Mouse (Mus musculus): Measurements from ENCODE around the gene Gm20479. TPM values are rescaled to one million over a fixed set of nuclear protein-coding genes. Genes with fewer than 3 reads are reported as not detected.

Gm20479 gene
- under 1 TPM in 1 of 2 experiments, not detected in 1; 0.99 TPM for total RNA-seq (2021)

DNA sequence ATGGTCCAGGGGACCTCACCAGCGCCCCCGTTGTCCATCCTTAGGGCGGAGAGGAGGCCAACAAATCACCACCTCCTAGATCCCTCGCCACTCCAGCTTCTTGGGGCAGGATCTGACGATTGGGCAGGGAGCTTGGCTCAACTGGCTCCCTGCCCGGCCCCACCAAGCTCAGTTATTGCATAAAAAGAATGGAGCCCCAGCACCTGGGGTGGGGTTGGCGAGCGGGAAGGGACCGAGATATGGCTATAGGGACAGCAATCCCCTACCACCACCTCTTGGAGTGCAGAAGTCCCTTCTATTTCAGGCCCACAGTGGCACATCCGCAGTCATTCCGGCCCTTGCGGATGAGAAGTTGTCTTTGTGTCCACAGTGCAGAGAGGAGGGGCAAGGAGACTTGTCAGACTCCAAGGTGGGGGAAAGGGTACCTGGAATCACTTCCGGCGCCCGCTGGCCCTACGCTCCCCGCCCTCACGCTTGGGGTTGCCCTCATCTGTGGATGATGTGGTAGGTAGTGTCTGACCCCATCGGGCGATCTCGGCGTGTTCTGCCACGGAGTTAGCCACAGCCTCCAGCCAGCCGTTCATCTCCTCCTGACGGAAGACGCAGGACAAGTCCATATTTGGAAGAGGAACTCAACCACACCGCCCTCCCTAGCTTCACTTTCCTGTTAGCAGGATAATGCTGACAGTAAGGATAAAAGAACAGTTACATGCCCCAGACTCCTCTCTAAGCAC lies at the start of gene Gm20479:
TSS of gene Gm20479 (minus strand) at position 559 of the 734 bp plus-strand sequence.
- intact Hi-C loops (cut with DNase I), result no loop called here
- peak; percentile 40 to 41 for DNase-seq

DNA sequence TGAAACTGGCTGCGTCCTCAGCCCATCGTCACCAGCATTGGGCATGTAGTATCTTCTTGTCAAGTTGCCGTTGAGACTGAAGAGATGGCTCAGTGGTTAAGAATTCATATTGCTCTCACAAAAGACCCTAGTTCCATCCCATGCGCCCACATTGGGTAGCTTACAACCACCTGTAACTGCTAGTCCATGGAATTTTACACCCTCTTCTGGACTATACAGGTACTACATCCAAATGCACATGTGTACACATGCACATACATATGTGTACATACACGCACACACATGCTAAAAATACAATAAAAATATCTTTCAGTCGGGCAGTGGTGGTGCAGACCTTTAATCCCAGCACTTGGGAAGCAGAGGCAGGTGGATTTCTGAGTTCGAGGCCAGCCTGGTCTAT lies 49.3 kb upstream of the Gm20479 start:
- DNase-seq, result no peak
- intact Hi-C loops (cut with DNase I), result no loop called here

DNA sequence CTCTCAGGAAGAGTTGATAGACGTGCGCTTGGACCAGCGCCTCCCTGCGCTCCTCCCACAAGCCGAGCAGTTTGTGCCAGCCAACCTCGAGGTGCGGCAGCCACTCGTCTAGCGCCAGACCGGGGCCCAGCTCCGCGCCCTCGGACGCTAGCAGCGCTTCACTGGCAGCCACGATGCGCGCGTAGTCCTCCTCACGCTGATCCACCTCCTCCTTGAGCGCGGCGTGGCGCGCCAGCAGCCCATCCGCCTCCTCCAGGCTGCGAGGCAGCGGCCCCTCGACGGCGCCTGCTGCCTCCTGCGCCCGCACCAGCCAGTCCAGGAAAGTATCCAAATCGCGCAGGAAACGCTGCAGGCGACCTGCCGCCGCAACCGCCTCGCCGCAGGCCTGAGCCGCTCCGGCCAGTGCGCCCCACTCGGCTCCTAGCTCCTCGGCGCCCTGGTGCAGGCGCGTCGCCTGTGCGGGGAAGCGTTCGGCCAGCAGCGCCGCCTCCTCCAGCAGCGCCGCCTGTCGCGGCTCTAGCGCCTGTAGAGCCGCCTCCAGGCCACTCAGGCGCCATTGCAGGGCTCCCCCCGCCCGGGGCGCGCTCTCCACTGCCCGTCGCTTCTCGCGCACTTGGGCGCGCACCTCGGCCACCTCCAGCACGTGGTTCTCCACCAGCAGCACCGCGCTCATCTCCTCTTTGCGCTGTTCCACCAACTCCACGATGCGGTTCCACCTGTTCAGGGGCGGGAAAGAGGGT lies 47.2 kb upstream of the Gm20479 start:
- intact Hi-C loops (cut with DNase I), result no loop called here
- peak in 1 of 2 experiments; percentile 2 for DNase-seq

DNA sequence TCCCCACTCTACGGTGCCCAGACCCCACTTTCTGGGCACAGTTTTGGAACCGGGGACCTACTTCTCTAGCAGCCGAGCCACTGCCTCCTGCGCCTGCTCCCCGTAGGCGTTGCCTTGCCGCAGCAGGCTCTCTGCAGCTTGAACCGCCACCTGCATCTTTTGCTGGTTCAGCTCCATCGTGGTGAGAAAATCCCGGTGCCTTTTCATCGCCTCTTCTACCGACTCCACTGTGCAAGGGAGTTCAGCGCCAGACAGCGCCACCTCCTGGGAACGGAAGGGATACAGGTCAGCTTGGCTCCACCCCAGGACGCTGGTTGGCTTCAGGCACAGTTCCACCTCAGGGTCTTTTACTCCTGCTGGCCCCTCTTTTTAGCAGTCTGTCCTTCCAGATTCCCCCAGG lies 45.5 kb upstream of the Gm20479 start:
- intact Hi-C loops (cut with DNase I), result no loop called here
- DNase-seq, result peak; percentile 54 to 74

DNA sequence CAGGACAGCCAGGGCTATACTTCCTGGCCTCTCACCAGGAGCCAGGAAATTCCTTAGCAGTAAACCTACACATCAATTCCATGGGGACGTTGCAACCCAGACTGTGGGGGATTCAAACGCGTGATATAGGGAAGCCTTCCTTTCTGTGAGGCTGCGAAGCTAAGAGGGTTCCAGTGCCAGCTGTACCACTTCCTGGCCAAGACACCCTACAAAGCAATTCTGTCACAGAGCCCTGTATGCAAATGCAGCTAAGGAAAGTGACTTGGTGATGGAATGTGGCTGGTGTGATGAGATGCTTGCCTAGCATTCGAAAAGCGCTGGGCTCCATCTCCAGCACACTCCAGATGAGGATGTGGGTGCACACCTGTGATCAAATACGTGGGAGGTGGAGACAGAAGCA lies 43.3 kb upstream of the Gm20479 start:
- intact Hi-C loops (cut with DNase I), result no loop called here
- DNase-seq, result no peak

DNA sequence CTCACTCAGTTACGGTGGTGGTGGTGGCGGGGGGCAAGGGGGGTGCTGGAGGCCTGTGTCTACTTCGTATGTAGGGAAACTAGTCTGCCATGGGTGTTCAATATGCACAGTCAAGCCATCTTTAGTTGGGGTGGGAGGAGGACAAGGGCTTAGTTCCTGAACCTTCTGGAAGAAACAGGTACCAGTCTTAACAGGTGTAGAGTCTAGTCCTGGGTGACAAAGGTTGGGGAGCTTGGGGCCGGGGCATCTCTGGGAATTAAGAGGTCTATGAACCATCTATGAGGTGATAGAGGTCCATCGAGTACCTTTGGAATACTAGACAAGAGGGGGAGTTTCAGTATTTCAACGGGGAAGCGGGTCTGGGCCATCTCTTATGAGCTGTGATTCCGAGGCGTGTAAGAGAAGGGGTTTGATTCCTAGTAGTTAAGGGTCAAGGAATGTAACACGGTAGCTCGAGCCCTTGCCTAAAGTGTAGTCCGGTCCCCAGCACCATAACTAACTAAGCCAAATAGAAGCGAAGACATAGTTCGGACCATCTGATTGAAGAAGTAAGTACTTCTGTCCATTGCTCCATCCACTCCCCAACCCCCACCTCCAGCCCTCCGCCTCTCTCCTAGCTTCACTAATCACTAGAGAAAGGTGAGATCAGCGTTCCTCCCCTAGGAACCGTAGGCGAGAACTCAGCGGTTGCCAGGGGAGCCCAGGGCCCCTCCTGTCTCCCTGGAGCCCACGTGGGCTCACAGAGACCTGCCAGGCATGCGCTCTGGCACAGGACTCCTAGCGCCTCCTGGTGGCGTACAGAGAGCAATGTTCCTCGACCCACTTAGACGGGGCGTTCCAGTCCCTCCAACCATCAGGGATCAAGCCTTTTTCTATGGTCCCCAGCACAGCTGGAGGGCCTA lies 40.1 kb upstream of the Gm20479 start:
- peak; percentile 9 to 46 for DNase-seq
- intact Hi-C loops (cut with DNase I), result no loop called here

DNA sequence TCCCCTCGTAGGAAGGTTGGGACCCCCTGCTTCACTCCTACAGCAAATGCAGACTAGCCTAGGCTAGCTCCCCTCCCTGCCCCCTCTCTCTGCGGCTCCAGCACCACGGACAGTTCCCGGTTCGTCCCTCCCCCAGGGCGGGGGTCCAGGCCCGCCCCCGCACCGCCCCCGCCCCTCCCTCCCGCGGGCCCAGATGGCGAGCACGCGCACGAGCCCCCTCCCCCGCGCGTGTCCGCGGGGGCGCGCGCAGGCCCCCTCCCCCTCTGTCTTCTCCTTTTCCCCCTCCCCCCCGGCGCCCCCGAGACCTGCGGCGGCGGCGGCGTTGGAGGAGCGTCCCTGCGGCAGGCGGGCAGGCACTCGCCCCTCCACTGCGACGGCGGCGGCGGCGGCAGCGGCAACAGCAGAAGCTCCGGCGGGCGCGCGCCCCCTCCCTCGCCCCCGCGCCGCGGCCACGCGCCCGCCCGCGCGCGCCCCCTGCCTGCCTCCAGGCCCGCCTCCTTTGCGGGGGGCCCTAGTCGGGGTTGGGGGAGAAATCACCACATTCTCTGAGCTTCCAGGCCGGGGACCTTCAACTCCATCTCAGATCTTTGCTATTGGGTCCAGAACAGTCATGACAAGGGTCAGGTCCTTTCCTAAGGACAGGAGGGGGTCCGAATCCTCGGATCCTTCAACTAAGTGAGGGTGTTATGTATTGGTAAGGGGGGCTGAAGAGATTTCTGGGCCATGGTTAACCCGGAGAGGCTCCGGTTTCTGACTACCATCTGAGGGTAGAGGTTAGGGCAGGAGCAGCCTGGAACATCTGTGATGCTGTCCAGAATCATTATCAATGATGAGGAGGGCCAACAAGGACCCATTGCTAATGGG lies 39.2 kb upstream of the Gm20479 start:
- peak; percentile 8 to 48 for DNase-seq
- intact Hi-C loops (cut with DNase I), result no loop called here

DNA sequence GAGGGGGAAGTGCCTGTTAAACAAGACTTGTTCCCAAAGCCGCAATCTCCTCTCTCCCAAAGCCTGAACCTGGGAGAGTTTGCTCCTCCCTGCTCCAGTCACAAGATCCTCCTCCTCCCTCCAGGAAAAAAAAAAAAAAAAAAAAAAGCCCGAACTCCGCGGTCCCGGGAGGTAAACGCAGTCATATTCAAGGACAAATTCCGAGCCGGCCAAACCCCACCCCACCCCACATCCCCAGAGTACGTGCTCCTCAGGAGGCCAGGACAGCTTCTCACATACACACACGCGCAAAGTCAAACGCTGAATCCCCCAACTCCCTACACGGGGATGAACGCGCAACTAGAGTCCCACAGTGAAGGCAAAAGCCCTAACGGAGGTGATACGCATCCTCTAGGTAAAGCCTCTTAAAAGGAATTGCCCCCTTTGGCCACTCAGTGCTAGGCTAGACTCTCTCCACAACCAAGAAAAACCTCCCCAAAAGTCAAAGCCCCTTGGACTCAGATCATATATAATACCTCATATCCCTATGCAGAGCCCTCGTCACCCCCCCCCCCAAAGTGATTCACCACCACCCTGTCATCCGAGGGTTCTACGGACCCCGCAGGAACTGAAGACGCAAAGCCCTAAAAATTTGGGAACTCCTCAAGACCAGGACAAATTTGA lies 38.4 kb upstream of the Gm20479 start:
- no peak for DNase-seq
- intact Hi-C loops (cut with DNase I), result no loop called here

DNA sequence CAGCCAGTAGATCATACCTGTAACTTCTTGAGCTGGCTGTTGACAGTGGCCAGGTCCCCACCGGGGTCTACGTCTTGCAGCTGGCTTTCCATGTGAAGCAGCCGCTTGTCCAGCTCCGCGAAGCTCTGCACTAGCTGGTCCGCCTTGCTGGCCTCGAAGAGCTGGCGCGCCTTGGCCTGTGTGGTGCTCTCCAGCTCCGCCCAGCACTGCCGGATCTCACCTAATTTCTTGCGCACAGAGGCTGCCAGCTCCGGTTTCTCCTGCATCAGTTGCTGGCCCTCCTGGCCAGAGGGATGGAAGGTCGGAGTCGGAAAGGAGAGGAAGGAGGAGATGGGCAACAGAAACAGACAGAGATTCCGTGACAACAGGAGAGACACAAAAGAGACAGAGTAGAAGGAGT lies 34.2 kb upstream of the Gm20479 start:
- intact Hi-C loops (cut with DNase I), result no loop called here

DNA sequence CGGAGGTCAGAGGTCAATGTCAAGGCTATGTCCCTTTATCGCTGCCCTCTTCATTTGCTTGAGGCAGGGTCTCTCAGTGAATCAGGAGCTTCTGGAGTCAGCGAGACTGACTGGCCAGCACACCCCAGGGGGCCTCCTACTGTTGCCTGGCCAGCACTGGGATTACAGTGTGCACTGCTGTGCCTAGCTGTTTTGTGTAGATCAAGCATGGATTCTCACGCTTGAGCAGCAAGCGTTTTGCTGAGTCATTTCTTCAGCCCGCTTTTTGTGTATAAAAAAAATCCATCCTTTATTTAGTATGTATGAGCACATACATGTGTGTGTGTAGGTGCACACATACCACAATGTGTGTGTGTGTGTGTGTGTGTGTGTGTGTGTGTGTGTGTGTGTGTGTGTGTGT lies 32.0 kb upstream of the Gm20479 start:
- intact Hi-C loops (cut with DNase I), result no loop called here

More for the DNA sequence above, 34.2 kb upstream of the Gm20479 start:
- DNase-seq, result no peak

DNA sequence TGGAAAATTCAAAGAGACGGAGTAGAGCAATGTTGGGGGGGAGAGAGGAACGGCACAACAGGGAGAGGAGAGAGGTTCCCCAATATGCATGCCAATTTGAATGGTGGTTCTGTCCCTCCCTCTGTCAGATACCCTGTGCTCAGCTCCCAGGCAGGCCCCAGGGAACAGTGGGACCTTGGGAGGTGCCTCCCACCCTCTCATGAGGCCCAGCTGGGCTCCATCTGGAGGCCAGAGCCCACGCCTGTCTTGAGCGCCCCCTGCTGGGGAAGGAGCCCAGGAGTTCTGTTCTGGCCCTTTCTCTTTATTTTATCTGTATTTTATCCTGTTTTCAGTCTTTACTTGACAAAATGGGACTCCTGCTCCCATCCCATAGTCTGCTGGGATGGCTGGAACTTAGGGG lies 27.5 kb upstream of the Gm20479 start:
- peak; percentile 48 to 79 for DNase-seq
- intact Hi-C loops (cut with DNase I), result loop anchor here (1.0 kb wide), 1 partner anchor 48 kb away; no protein-coding TSS in a partner anchor

More for the DNA sequence above, 32.0 kb upstream of the Gm20479 start:
- DNase-seq, result no peak

DNA sequence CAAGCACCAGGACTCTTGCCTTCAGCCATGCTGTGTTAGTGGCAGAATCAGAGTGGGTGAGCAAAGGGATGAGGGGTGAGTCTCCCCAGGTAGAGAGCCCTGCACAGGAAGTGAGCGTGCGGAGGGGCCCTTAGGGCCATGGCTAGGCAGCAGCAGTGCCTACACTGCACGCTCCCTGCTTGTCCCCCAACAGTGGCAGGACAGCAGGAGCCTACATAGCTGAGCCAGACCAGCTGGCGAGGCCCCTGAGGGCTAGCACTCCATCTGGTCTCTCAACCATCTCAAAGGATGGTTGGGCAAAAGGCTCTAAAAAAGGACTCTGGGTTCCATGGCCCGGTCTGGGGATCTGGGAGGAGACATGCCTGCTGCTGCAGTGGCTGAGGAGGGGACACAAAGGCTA lies 26.9 kb upstream of the Gm20479 start:
- intact Hi-C loops (cut with DNase I), result loop anchor here (1.0 kb wide), 1 partner anchor 48 kb away; no protein-coding TSS in a partner anchor
- no peak for DNase-seq

DNA sequence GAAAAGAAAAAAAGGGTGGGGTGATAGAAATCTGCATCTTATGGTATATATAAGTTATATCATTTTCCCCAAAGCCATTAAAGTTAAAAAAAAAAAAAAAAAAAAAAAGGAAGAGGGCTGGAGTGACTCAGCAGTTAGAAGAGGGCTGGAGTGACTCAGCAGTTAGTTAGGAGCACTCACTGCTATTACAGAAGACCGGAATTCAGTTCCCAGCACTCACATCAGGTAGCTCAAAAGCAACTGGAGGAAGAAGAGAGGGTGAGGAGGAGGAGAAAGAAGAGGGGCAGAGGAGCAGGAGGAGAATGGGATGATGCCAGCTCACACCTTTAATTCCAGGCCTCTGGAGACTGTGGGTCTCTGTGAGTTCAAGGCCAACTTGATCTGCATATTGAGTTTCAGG lies 26.0 kb upstream of the Gm20479 start:
- no peak for DNase-seq
- intact Hi-C loops (cut with DNase I), result no loop called here

DNA sequence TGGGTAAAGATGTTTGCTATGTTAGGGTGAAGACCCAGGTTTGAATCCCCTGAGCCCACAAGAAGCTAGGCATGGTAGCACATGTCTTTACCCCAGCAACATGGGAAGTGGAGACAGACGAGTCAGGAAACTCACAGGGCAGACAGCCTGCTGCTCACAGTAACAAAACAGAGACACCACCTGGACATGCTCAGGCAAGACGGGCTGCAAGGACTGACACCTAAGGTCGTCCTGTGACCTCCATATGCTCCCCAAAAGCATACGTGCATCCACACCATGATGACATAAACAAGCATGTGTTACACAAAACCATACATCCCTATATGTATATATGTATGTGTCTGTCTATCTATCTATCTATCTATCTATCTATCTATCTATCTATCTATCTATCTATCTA lies 24.3 kb upstream of the Gm20479 start:
- intact Hi-C loops (cut with DNase I), result no loop called here
- no peak for DNase-seq

DNA sequence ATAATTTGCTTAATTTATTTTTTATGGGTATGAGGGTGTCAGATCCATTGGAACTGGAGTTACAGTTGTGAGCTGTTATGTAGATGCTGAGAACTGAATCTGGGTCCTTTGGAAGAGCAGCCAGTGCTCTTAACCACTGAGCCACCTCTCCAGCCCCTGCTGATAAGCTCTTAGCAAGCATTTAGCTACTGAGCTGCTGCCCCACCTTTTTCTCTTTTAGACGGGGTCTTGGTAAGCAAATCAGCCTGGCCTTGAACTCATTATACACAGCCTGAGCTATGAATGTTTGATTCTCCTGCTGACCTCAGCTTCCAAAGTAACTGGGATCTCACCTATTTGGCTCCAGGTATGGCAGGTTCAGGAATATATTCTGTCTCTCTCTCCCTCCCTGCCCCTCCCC lies 23.8 kb upstream of the Gm20479 start:
- intact Hi-C loops (cut with DNase I), result no loop called here
- DNase-seq, result no peak

DNA sequence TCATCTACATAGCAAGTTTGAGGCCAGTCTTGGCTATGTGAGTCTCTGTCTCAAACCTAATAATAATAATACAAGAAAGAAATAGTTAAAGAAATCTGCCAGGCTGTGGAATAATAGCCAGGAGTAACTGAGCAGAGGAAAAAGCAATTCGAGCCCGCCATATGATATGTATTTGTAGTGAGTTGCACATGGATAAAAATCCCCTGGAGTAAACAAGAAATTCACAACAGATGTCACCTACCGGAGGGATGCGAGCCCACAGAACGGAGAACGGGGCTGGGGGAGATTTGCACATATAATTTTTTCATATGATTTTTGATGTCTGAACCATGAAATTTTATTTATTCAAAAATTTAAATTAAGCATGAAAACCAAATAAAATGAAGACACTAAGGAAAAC lies 22.6 kb upstream of the Gm20479 start:
- no peak for DNase-seq
- intact Hi-C loops (cut with DNase I), result no loop called here

DNA sequence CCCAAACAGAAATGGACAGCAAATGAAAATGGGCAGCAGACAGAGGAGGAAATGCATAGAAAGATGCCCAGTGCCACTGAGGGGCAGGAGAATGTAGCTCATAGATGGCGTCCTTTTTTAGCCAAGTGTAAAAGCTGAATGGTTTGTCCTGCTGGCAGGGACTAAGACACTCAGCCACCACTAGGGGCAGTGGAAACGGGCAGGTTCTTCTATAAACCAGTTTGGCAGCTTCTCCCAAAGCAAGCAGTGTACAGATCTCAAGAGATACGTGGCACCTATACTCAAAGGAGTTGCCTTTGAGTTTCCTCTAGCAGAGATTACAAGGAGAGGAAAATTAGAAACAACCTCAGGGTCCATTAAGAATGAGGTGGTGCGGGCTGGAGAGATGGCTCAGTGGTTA lies 21.2 kb upstream of the Gm20479 start:
- no peak for DNase-seq
- intact Hi-C loops (cut with DNase I), result no loop called here

DNA sequence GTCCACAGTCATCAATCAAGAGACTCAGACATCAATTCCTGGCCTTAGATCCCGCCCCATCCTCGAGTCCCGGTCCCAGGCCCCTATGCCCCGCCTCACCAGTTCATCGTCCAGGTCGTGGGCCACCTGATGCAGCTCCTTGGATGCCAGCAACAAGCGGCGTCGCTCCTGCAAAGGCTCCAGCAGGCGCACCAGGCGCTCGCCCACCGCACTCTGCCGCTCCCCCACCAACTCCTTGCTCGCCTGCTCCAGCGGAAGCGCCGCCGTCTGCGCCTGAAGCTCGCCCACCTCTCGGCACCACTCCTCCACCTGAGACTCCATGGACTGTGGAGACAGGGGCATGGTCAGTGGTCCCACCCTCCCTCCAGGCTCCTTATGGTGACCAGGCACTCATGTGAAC lies 18.1 kb upstream of the Gm20479 start:
- DNase-seq, result no peak
- intact Hi-C loops (cut with DNase I), result no loop called here

DNA sequence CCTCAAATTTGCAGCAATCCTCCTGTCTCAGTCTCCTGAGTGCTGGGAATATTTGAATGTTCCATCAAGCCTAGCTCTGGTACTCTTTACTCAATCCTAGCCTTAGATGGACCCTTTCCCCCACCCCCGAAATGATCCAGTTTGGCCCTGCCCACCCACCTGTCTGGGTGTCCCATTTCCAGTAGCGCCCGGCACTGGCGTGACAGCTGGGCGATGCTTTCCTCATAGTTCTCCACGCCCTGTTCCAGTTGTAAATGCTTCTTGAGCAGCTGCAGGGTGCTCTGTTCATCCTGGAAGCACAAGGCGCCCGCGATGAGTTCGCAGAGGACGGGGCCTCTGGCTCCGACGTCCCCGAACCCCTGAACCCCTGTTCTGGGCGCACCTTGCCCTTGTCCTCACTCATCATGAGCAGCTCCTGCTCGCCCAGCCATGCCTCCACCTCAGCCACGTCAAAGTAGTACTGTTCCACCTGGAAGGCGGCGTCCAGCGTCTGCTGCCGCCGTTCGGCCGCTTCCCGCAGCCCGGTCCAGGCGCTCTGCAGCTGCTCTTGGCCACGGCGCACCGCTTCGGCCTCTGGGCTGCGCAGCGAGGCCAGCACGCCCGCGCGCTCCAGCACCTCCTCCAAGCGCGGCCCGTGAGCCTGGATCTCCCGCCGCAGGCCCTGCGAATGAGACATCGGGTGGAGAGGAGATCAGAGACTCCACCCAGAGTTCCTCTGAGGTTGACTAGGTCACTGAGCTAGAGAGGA lies 14.7 kb upstream of the Gm20479 start:
- DNase-seq, result peak in 1 of 2 experiments; percentile 10
- intact Hi-C loops (cut with DNase I), result no loop called here
